Mouse (Mus musculus) cerebellum, postnatal 4 days (tissue): Measurements from ENCODE around the gene Hoxd3.

ENCODE experiments used
- DNase-seq, 2 experiments: peaks; one replicate each; pipeline ENCODE4 v3.0.0; 2022; ENCODE audit warnings: low spot score in 2 of 2, mixed read lengths in 1 of 2

The Hoxd3 gene

GRCm38 (mm10) chr2:74711721-74712621, at the start of gene Hoxd3, which contains the start of gene Hoxd4:
Gene Hoxd3, plus strand, starts transcription at chr2:74711927.
Gene Hoxd4, plus strand, starts transcription at chr2:74711929.
- no peak for DNase-seq

GRCm38 (mm10) chr2:74663291-74663925, 48.3 kb upstream of the Hoxd3 start:
- peak in 1 of 2 experiments; percentile 75 for DNase-seq

- no peak for DNase-seq
Measured at GRCm38 (mm10) chr2:74666411-74666810, 45.3 kb upstream of the Hoxd3 start.

GRCm38 (mm10) chr2:74667191-74667841, 44.4 kb upstream of the Hoxd3 start:
- DNase-seq = no peak

- no peak for DNase-seq
Measured at GRCm38 (mm10) chr2:74667842-74668357, 43.8 kb upstream of the Hoxd3 start, which contains the start of gene Hoxd13. Gene Hoxd13, plus strand, starts transcription at chr2:74668310.

- DNase-seq = no peak
Measured at GRCm38 (mm10) chr2:74668370-74669229, 43.1 kb upstream of the Hoxd3 start.

GRCm38 (mm10) chr2:74669230-74669578, 42.5 kb upstream of the Hoxd3 start:
- DNase-seq = no peak

GRCm38 (mm10) chr2:74669650-74670235, 42.0 kb upstream of the Hoxd3 start:
- no peak for DNase-seq

GRCm38 (mm10) chr2:74670632-74671188, 41.0 kb upstream of the Hoxd3 start:
- DNase-seq = no peak

- DNase-seq = no peak
Measured at GRCm38 (mm10) chr2:74671847-74672246, 39.9 kb upstream of the Hoxd3 start.

- peak in 1 of 2 experiments; percentile 78 for DNase-seq
Measured at GRCm38 (mm10) chr2:74672481-74673362, 39.0 kb upstream of the Hoxd3 start.

GRCm38 (mm10) chr2:74673835-74674425, 37.8 kb upstream of the Hoxd3 start:
- DNase-seq = no peak

GRCm38 (mm10) chr2:74674881-74675665, 36.7 kb upstream of the Hoxd3 start, which contains the start of gene Hoxd12:
Gene Hoxd12, plus strand, starts transcription at chr2:74675013.
- no peak for DNase-seq

- DNase-seq = no peak
Measured at GRCm38 (mm10) chr2:74675666-74676282, 36.0 kb upstream of the Hoxd3 start.

- DNase-seq = no peak
Measured at GRCm38 (mm10) chr2:74676376-74677052, 35.2 kb upstream of the Hoxd3 start.

- no peak for DNase-seq
Measured at GRCm38 (mm10) chr2:74677106-74677505, 34.6 kb upstream of the Hoxd3 start.
